Mouse (Mus musculus) ovary, postnatal 36 days (tissue): ENCODE results near the gene Slc25a22.
"Not testable (repeated sequence)": the region's sequence is repeated elsewhere in the genome, so short reads cannot be mapped to it uniquely, and the experiment has no call there.

Source experiments
- DNase-seq: peaks from one replicate; pipeline ENCODE4 v3.0.0; 2022; ENCODE audit warnings: low spot score, mixed read lengths

Slc25a22 gene

DNA sequence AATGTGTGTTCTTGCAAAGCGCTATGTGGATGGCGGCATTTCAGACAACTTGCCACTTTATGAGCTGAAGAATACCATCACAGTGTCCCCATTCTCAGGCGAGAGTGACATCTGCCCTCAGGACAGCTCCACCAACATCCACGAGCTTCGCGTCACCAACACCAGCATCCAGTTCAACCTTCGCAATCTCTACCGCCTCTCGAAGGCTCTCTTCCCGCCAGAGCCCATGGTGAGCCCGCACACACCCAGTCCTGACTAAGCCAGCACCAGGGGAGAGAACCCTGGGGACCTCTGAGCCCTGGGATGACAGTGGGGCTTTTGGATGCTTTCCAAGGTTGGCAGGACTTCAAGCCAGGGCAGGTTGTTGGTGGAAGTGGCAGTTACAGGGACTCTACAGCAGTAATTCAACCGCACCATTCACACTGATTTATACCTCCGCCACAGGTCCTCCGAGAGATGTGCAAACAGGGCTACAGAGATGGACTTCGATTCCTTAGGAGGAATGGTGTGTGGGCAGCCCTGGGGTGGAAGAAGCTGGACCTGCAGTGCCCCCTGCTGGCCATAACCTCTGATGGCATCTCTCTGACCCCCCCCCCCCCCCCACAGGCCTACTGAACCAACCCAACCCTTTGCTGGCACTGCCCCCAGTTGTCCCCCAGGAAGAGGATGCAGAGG, 20.4 kb upstream of the Slc25a22 start:
- DNase-seq, result no peak

DNA sequence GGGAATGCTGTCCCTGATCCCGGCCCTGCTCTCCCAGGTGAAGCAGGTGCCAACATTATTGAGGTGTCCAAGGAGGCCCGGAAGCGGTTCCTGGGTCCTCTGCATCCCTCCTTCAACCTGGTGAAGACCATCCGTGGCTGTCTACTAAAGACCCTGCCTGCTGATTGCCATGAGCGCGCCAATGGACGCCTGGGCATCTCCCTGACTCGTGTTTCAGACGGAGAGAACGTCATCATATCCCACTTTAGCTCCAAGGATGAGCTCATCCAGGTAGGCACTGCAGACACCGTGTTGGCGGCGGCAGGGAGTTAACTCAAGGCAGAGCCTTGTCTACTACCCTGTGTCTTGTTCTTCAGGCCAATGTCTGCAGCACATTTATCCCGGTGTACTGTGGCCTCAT, 19.5 kb upstream of the Slc25a22 start:
- DNase-seq, result no peak

DNA sequence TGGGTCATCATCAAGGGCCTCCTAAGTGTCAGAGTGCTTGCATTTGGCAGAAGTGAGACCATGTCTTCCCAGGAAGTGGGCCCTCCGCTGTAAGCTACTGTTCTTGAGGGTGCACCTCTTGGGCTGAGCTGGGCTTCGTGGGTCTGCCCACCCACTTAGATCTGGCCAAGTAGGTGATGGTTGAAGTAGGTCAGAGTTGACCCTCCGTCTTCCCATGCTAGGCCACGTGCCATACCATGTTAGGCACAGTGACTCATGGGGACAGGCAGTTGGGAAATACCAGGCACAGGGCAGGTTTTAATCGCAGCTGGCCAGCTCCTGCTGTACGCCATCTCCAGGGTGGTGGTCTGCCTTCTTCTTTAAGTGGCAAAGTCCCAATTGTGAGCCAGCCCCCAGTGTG, 19.0 kb upstream of the Slc25a22 start:
- DNase-seq, result peak; percentile 19

DNA sequence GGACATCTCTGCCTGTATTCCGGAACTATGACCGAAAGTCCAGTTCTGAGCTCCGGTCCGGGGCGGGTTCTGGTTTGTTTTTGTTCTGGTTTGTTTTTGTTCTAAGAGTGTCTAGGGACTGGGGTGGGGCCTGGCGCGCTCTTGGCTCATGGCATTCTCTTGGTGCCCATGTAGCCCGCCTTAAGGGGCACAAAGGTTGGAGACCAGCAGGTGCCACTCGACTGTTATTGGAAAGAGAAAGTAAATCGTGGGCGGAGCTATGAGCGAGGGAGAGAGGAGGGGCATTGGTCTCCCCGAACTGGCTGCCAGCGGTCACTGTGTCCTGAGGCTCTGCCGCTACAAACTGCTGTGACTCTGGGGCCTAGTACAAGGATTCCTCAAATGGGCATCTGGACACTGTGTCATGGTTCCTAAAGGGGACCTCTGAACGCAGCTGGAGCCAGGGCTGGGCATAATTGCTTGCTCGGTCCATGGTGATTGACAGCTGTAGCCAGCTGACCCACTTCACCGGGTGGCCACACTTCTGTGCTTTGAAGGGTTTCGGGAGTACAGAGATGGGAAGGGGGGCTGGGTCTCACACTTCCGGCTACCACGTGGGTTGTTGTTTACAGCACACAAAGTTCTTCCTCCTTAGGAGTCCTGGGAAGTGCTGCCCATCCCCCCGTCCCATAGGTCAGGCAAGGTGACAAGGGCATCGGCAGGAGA, 18.1 kb upstream of the Slc25a22 start:
- peak; percentile 70 for DNase-seq

DNA sequence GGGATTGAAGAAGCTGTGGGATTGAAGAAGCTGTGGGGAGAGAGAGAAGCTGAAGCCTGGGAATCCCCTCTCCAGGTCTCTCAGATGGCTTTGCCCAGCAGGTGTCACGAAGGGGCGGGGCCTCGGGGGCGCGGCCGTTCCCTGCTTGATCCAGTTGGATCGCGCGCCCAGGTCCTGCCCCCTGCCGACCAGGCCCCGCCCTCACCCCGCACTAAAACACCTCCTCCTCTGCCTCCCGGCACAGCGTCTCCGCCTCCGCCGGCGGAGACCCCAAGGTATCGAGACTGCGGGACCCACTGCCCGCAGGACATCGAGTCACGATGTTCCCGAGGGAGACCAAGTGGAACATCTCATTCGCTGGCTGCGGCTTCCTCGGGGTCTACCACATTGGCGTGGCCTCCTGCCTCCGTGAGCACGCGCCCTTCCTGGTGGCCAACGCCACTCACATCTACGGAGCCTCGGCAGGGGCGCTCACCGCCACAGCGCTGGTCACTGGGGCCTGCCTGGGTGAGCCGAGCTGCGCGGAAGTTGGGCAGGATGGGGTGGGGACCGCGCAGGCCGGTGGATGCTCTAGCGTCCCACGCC, 17.4 kb upstream of the Slc25a22 start, which contains the start of gene Pnpla2:
TSS of gene Pnpla2 (plus strand) at position 232 of the 585 bp plus-strand sequence.
- DNase-seq, result peak; percentile 96

DNA sequence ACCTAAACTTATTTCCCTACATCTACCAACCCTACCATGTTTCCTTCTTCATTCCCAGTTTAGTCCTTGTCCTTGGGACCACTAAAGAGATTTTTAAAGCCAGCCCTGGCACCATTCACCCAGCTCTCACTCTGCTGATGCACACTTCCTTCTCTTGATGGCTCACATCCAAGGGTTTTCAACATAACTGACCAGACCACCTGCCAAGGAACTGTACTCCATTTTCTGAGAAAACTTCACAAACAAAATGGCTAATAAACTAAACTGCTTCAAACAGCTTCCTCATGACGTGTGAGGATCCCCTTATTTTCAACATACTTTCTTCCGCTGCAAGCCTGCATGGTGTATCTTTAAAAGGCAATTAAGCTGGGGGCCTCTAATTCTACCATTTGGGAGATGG, 15.9 kb upstream of the Slc25a22 start:
- no peak for DNase-seq

DNA sequence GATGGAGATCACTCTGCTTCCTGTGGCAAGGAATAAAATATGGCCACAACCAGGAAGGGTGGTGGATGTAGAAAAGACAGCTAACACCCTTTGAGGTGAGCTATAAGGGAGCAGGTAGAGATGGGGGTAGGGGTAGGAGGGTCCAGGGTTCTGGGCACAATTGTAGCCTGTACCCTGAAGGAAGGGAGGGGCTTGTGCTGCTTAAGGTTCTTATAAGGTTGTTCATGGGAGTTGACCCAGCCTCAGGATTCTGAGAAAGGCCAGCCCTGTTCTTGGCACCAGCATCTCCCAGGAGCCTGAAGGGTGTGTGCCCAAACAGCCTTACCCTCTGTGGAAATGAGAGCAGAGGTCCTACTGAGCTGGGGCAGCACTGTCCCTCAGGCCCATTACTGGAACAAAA, 14.2 kb upstream of the Slc25a22 start:
- DNase-seq, result peak; percentile 22

DNA sequence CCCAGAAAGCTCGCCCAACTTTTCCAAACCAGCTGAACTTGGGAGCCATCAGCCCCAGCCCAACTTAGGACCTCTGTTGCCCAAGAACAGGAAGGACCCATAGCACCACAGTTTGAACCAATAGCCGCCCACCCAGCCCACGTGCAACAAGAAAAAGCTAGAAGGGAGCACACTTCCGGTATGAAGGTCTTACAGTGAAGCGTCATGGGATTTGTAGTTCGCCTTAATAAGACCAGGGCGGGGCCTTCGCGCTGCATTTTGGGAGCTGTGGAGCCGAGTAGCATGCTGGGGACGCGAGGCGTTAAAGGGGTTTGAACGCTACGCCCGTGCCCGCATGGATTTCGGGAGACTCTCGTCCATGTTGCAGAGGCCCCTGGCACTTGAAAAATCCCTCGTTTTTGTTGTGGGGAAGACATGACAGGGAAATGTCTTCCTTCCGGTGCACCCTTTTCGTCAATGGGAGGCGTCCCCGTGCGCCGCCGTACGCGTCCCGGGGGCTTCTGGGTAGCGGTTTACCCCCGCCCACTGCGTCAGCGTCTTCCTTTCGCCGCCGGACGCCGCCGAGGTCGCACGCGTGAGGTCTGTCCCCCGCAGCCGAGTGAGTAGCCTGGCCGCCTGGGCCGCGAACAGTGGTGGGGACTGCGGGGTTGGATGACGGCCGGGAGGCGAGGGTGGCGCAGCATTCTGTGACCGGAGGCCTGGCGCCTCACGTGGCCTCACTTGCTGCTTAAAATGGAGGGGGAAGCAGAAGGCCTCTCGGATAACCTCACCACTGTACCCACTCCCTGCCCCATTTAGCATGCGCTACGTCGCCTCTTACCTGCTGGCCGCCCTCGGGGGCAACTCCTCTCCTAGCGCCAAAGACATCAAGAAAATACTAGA, 9.7 kb upstream of the Slc25a22 start, which contains the start of gene Rplp2:
TSS of gene Rplp2 (plus strand) at position 261 of the 882 bp plus-strand sequence.
- DNase-seq, result peak; percentile 94

DNA sequence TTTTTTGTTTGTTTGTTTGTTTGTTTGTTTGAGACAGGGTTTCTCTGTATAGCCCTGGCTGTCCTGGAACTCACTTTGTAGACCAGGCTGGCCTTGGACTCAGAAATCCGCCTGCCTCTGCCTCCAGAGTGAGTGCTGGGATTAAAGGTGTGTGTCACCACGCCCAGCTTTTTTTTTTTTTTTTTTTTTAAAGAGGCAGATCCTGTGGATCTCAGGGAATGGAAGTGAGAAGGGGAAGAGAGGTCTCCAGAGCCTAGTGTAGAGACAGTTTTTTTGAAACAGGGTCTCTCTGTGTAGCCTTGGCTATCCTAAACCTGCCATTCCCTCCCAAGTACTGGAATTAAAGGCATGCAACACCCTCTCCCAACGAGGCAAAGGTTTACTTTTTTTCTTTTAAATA, 8.7 kb upstream of the Slc25a22 start:
- DNase-seq, result not testable (repeated sequence)

DNA sequence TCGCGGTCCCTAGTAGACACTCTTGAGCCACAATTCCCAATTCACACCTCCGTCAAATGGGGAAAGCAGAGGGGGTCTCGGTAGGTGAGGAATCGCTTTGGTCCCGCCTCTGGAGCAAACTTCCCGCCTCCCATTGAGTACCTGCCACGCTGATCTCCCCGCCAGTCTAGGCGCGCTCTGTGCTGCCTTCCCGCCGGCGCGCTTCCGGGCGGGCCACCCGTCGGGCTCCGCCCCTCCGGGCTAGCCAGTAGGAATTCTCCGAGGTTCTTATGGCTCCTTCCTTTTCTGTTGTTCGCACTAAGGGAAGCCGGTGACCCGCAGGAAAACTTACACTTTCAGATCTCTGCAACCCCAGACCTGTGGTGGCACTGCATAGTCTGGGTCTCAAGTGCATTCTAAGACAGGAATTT, 6.1 kb upstream of the Slc25a22 start, which contains the start of gene Pidd1:
TSS of gene Pidd1 (minus strand) at position 198 of the 410 bp plus-strand sequence.
- DNase-seq, result peak; percentile 76

DNA sequence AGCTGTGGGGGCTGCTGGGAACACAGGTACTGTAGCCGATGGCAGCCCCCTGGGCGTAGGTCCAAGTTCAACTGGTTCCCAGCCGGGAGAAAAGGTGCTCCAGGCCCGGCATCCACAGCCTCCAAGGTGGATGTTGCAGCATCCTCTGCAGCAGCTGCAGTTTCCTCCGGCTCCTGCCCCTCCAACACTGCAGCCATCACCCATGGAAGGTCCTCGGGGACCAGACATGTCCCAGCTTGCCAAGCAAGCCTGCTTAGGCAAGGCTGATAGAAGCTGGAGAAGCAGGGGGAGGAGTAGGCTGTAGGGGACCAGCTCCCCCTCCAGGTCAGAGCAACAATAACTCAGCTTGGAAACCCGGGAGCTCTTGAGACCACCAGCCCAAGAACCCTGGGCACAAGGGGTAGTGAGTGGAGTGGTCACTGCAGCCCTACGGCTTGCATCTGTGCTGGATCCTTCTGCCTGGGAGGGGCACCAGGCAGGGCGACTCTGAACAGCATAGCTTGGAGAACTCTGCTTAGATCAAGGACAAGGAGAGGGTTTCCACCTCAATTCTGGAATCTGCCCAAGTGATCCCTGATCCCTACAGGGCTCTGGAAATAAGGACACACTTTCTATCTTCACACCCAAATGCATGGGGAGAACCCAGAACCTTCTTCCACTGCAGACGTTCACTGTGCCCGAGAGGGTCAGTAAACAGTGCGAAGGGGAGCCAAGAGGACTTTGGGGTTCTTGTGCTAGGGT, 5.6 kb upstream of the Slc25a22 start:
- DNase-seq, result peak; percentile 23

DNA sequence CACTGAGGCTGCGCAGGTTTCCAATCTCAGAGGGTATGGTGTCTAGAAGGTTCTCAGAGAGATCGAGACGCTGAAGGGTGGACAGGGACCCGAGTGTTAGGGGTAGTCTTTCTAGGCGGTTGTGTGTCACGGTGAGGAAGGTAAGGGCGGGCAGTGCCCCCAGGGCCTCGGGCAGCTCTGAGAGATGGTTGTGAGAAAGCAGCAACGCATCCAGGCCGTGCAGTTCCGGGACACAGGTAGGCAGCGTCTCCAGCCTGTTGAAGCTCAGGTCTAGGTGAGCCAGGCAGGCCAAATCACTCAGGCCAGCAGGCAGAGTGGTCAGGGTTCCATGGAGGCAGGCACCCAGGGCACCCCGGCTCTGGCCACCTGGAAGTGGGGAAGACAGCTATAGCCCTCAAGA, 4.5 kb upstream of the Slc25a22 start:
- DNase-seq, result no peak

DNA sequence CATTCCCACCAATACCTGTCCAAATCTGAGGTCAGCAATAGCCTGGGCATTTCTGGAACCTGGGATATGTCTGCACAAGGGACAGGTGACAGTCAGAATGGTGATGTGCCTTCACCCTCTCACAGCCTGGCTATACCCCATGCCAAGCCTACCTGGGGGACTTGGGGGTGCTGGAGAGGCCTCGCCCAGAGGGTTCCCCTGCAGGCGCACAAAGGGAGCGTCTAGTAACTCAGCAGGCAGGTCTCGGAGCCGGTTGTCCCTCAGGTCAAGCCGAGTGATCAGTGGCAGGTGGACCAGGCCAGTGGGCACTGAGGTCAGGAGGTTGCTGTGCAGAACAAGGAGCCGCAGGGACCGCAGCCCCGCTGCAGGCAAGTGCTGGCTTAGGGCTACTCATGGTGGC, 3.8 kb upstream of the Slc25a22 start:
- no peak for DNase-seq

DNA sequence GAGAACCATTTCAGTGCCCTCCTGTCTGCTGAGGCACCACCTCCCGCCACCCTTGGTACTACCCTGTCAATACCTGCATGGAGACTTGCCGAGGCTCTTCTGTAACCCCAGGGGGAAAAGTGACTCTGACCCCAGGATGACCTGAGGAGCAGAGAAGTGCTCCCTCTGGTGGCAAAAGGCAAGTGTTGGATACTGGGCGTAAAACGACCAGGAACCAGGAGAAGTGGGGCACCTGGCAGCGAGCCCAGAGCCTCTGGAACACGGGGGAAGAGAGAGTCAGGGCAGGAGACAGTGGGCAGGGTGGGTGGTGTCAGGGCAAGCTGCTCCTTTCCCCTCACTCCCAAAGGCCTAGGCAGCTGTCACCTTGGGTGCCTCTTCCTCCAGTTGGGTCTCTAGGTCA, 2.9 kb upstream of the Slc25a22 start:
- peak; percentile 57 for DNase-seq

DNA sequence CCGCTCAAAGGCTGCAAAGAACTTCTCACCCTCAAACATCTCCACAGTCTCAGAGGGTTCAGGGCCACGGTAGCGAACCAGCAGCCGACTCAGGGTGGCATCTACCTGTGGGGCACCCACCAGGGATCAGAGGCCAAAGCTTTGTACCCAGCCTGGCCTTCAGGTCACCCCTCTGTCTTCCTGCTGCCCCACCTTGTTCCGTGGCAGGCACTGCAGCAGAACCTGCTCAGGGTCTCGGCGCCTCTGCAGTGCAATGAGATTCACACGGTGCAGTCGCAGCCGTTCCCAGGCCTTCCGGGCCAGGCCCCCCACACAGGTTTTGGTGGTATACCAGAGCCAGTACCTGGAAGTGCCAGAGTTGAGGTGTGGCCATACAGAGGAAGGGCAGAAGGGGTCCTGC, 2.1 kb upstream of the Slc25a22 start:
- DNase-seq, result no peak

DNA sequence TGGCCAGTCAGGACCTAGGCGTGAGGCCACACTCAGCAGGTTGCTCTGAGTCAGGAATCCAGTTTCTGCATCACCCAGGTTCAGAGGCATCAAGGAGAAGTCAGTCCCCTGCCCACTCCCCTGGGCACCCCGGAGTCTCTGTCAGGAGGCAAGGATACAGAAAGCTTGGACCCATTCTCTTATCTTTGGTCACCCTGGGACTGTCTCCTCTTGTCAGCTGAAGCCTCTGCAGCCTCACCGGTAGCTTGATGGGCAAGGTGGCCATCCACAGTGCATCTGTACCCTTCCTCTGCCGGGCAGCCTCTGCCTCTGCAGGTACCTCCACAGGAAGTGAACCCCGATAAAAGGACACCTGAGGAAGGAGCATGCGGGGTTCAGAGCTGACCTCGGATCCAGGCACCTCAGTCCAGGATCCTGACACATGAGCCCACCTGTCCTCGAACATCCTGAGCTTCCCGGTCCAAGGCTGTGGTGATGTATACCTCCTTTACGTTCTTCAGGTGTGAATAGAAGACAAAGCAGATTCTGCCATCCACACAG, 1.5 kb upstream of the Slc25a22 start:
- no peak for DNase-seq

DNA sequence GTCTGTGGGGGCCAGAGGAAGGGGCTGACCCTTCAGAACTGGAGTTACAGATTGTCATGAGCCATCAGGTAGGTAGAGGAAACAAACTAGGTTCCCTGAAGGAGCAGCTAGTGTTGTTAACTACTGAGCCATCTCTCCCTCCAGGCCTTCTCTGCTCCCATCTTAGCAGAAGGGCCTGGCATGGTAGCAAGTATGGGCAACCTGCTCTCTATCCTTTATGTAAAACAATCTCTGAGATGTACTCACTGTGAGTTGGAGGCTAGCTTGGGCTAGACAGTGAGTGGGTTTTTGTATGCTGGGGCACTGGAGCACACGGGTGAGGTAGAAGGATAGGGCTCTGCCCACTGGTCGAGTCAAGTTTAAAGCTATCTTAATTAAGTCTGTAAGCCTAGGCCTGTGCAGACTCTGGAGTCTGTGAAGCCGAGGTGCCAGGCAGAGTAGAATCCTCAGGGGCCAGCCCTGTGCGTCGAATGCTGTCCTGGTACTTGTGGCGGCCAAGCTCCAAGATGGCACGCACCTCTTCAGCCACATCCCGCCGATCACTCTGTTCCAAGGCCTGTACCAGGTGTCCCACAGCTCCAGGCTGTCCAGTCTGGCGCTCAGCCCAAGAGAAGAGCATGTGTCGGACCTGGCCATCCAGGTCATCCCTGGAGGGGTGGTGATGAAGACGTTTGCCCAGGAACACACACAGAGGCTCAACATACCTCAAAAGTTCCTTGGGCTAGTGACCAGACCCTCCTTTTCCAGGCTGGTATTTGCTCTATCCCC, 693 bp upstream of the Slc25a22 start:
- DNase-seq, result no peak

DNA sequence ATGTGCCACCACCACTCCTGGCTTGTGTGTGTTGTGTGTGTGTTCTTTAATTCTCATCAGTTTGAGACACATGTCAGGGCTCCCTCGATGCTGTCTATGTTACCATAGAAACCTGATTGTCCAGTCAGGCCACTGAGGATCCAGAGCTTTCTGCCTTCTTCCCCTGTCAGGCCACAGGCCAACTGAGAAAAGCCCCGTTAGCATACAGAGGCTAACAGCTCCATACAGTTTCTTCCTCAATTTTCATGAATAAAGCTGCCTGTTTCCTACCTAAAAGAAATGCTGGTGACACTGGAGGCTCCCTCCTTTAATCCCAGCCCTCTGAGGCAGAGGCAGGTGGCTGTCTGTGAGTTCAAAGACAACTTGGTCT, 1.2 kb downstream of the Slc25a22 start:
- DNase-seq, result no peak

DNA sequence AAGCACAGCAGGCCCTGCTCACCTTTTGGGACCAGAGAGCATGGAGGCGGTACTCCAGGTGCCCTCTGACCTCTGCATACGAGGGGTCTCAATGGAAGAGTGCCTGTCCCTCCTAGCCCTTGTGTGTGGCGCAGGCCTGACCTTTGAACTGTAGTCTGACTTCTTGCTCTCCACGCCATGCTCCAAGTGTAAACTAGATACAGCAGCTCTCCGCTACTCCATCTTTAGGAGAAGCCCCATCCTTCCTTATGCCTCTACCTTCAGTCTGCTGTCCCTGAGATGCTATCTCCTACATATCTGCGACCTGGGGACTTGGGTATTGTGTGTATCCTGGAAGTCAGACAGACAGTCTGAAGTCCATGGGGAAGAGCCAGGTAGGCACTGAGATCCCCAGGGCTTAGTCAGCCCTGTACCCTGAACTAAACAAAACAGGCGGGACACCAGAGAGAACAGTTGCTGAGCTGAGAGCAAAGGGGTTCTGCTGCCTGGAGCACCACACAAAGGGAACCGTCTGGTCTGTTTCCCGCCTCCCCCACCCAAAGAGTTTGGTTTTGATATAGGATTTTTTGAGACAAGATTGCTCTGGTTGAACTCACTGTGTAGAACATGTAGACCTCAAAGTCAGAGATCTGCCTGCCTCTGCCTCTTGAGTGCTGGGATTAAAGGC, 1.7 kb downstream of the Slc25a22 start:
- no peak for DNase-seq
